In the genomic region with DNA sequence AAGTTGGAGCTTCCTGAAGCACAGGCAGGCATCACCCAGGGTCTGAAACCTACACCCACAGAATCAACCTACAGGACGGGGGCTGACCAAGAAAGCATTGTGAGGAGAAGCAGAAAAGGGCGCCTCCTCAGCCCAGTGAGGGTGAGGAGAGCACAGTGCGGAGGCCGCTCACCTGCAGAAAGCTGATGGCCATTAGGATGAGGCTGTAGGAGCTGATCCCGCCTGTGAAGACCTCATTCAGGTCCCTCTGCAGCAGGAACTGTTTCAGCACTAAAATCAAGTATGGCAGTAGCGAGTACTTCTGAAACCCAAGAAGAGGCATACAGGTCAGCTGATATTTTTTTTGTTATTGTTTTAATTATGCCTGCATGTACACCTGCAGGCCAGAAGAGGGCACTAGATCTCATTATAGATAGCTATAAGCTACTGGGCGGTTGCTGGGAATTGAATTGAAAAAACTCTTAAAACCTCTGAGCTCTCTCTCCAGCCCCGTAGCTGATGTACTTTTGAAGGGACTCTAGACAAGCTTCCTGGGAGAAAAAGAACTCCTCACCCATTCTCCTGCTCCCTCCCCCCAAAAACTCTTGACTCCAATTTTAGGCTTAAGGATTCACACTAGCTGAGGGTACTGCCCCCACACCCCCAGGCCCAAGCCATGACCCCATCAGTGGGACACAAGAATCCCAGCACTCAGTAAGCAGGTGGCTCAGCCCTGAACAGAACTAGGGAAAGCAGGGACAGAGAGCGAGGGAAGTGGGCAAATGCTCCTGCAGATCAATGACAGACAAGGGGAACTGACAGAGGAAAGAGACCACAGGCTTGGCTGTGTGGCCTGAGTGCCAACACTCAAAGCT, we compare ENCODE assay signal across 7 mouse cellular contexts. TPM values are rescaled to one million over a fixed set of nuclear protein-coding genes. Genes with fewer than 3 reads are reported as not detected.
DNase-seq lines count a peak whose midpoint lies in the region; ATAC-seq and TF ChIP-seq lines count a peak whose summit lies in the region.

No protein-coding gene starts in this region.

- no peak overlapping the region for H3K9ac ChIP-seq in kidney, postnatal 0 days (ENCODE audit: low read depth, low read length)
- no peak overlapping the region for H3K9ac ChIP-seq in forebrain, embryonic 14.5 days (ENCODE audit: low read length)

- DNase-seq in kidney, postnatal 0 days (ENCODE audit: low spot score), result peak; percentile 89
- DNase-seq in kidney, postnatal 36 days, result no peak
- DNase-seq in Muller cell, postnatal 12 days (ENCODE audit: inconsistent ontology term), result peak; percentile 27
- DNase-seq in forebrain, embryonic 14.5 days (ENCODE audit: low spot score), result peak; percentile 81
- DNase-seq in lung, postnatal 36 days, result peak; percentile 61
- DNase-seq in gastrocnemius, postnatal 10 days, result no peak
- no peak for DNase-seq in adrenal gland, postnatal 25 days

- TF ChIP-seq CTCF in kidney, postnatal 0 days (IDR thresholded peaks at IDR 0.05; ENCODE audit: low read depth), result peak; percentile 82

- no peaks in the 10 kb centered on the region for H3K9me3 ChIP-seq in kidney, postnatal 0 days (replicated peaks; ENCODE audit: low read length)
- no peaks in the 10 kb centered on the region for H3K9me3 ChIP-seq in forebrain, embryonic 14.5 days (replicated peaks; ENCODE audit: control insufficient read depth, low read length)

- H3K4me2 ChIP-seq in kidney, postnatal 0 days (ENCODE audit: low read length), result no peak overlapping the region
- H3K4me2 ChIP-seq in forebrain, embryonic 14.5 days (ENCODE audit: low read length), result no peak overlapping the region

- H3K36me3 ChIP-seq in kidney, postnatal 0 days (ENCODE audit: insufficient read depth, low read length), result peaks cover 42% of the 10 kb centered on the region
- peaks cover 74% of the 10 kb centered on the region for H3K36me3 ChIP-seq in forebrain, embryonic 14.5 days (ENCODE audit: control insufficient read depth, insufficient read depth, low read length)

- H3K4me1 ChIP-seq in kidney, postnatal 0 days (replicated peaks; ENCODE audit: insufficient read depth, low read length), result no peaks in the 10 kb centered on the region
- no peaks in the 10 kb centered on the region for H3K4me1 ChIP-seq in forebrain, embryonic 14.5 days (ENCODE audit: control insufficient read depth, insufficient read depth, low read length)

- no peak overlapping the region for H3K27ac ChIP-seq in kidney, postnatal 0 days
- no peak overlapping the region for H3K27ac ChIP-seq in forebrain, embryonic 14.5 days (ENCODE audit: low read depth, low read length)

- H3K4me3 ChIP-seq in kidney, postnatal 0 days (replicated peaks; ENCODE audit: low read depth, low read length), result no peak overlapping the region
- H3K4me3 ChIP-seq in forebrain, embryonic 14.5 days (ENCODE audit: low read depth, low read length), result no peak overlapping the region

- 62% methylated on average over 9 of the region's 9 CpGs for WGBS in kidney, postnatal 0 days
- WGBS in forebrain, embryonic 14.5 days, result 64% methylated on average over 9 of the region's 9 CpGs

- ATAC-seq in kidney, postnatal 0 days (replicated peaks; ENCODE audit: low FRiP score, low read depth), result peak; percentile 57
- peak; percentile 83 for ATAC-seq in forebrain, embryonic 14.5 days

- no peaks in the 10 kb centered on the region for H3K27me3 ChIP-seq in kidney, postnatal 0 days (ENCODE audit: insufficient read depth, low read length)
- no peaks in the 10 kb centered on the region for H3K27me3 ChIP-seq in forebrain, embryonic 14.5 days (replicated peaks; ENCODE audit: control insufficient read depth, insufficient read depth, low read length)

RNA-seq across cellular contexts. Expression of a gene that starts 23.9 kb away (rescaled TPM):
- polyA plus RNA-seq in kidney, postnatal 0 days (2015; fragmentation: Nextera tagmentation; extraction: Ambion mirVana), result 82.0 and 86.6 TPM in 2 replicates
- 86.2 and 87.4 TPM in 2 replicates for polyA plus RNA-seq in forebrain, embryonic 14.5 days (2014; fragmentation: Nextera tagmentation; extraction: Ambion mirVana)
- total RNA-seq in gastrocnemius, postnatal 10 days (2021), result 10 to 100 TPM; 42.8 to 50.4 TPM
- 84.4 and 102 TPM in 2 replicates for total RNA-seq in adrenal gland, postnatal 25 days (2021)

RNA-seq across cellular contexts. Expression of a gene that starts 24.8 kb away (rescaled TPM):
- polyA plus RNA-seq in kidney, postnatal 0 days (2015; fragmentation: Nextera tagmentation; extraction: Ambion mirVana), result 4.7 and 5.0 TPM in 2 replicates
- 8.8 and 9.0 TPM in 2 replicates for polyA plus RNA-seq in forebrain, embryonic 14.5 days (2014; fragmentation: Nextera tagmentation; extraction: Ambion mirVana)
- 10 to 100 TPM; 11.6 to 14.3 TPM for total RNA-seq in gastrocnemius, postnatal 10 days (2021)
- total RNA-seq in adrenal gland, postnatal 25 days (2021), result 23.4 and 25.4 TPM in 2 replicates

Comparison
In these comparisons a context has a peak if more than half of its experiments do, and no peak if none do; other contexts are left out.
1. DNase-seq: peak in kidney, postnatal 0 days (single experiment), Muller cell, postnatal 12 days (single experiment), forebrain, embryonic 14.5 days (single experiment) and lung, postnatal 36 days (single experiment); none in kidney, postnatal 36 days (0 of 2), gastrocnemius, postnatal 10 days (single experiment) and adrenal gland, postnatal 25 days (single experiment).